Comparison of ENCODE assay signal across 21 mouse cellular contexts in genomic region chr2:85106068-85106790, GRCm38 (mm10). TPM values are rescaled to one million over a fixed set of nuclear protein-coding genes. Genes with fewer than 3 reads are reported as not detected.
DNase-seq lines count a peak whose midpoint lies in the region; ATAC-seq and TF ChIP-seq lines count a peak whose summit lies in the region.
"Had no signal": no experiment of that assay in that cellular context is flagged by ENCODE, and none has a peak within 500 bp of the region (broad histone marks: within the 10 kb centered on the region; RNA-seq: fewer than 3 reads in every experiment).

No protein-coding gene starts in this region.

- 45% methylated on average over 7 of the region's 7 CpGs for WGBS in lung, embryonic 14.5 days
- 41% methylated on average over 7 of the region's 7 CpGs for WGBS in small intestine, adult 2 months

- peak; percentile 81 for ATAC-seq in frontal cortex, adult (ENCODE audit: low TSS enrichment)
- peak; percentile 57; the same call in 1 of the 2 replicates for ATAC-seq in lung, embryonic 14.5 days (ENCODE audit: insufficient read depth)
- ATAC-seq: midbrain, embryonic 15.5 days had no signal

- H3K9me3 ChIP-seq in lung, embryonic 14.5 days (ENCODE audit: low read depth, low read length), result no peaks in the 10 kb centered on the region
- H3K9me3 ChIP-seq: embryonic facial prominence, embryonic 15.5 days; forebrain, embryonic 12.5 days; limb, embryonic 13.5 days; liver, embryonic 15.5 days; megakaryocyte, embryonic 14.5 days had no signal

- H3K4me2 ChIP-seq in lung, embryonic 14.5 days, result no peak overlapping the region
- H3K4me2 ChIP-seq: embryonic facial prominence, embryonic 15.5 days; forebrain, embryonic 12.5 days; heart, embryonic 12.5 days; limb, embryonic 13.5 days; liver, embryonic 15.5 days; midbrain, embryonic 15.5 days had no signal

- DNase-seq in frontal cortex, postnatal 14 days (ENCODE audit: low spot score in 2 of 2), result no peak
- no peak for DNase-seq in lung, embryonic 14.5 days
- no peak for DNase-seq in lung, postnatal 25 days (ENCODE audit: low spot score)
- no peak for DNase-seq in ovary, postnatal 36 days (ENCODE audit: low spot score)
- DNase-seq in gastrocnemius, adult 18-20 months (ENCODE audit: low spot score), result no peak
- DNase-seq in retina, embryonic 14.5 days (ENCODE audit: low spot score), result no peak
- DNase-seq: adrenal gland, postnatal 14 days; B cell, adult 2 months; cerebellum, adult 9-11 months; heart, postnatal 4 days; kidney, postnatal 25 days; layer of hippocampus, adult 9-11 months had no signal

- no peak overlapping the region for H3K4me3 ChIP-seq in lung, embryonic 14.5 days (ENCODE audit: low read depth, low read length)
- H3K4me3 ChIP-seq in small intestine, adult 2 months (ENCODE audit: low read depth, low read length), result no peak overlapping the region
- H3K4me3 ChIP-seq: embryonic facial prominence, embryonic 15.5 days; forebrain, embryonic 12.5 days; heart, embryonic 12.5 days; limb, embryonic 13.5 days; liver, embryonic 15.5 days; megakaryocyte, embryonic 14.5 days; midbrain, embryonic 15.5 days had no signal

- no peaks in the 10 kb centered on the region for H3K36me3 ChIP-seq in lung, embryonic 14.5 days (ENCODE audit: insufficient read depth)
- H3K36me3 ChIP-seq in small intestine, adult 2 months (ENCODE audit: control insufficient read depth, insufficient read depth, low read length), result no peaks in the 10 kb centered on the region
- H3K36me3 ChIP-seq: embryonic facial prominence, embryonic 15.5 days; forebrain, embryonic 12.5 days; limb, embryonic 13.5 days; liver, embryonic 15.5 days; midbrain, embryonic 15.5 days had no signal

- H3K4me1 ChIP-seq in lung, embryonic 14.5 days (ENCODE audit: insufficient read depth), result no peaks in the 10 kb centered on the region
- H3K4me1 ChIP-seq in small intestine, adult 2 months (ENCODE audit: control insufficient read depth, insufficient read depth, insufficient read length, low read length), result peaks cover 22% of the 10 kb centered on the region
- H3K4me1 ChIP-seq: embryonic facial prominence, embryonic 15.5 days; forebrain, embryonic 12.5 days; limb, embryonic 13.5 days; liver, embryonic 15.5 days; megakaryocyte, embryonic 14.5 days; midbrain, embryonic 15.5 days had no signal

- TF ChIP-seq POLR2A in small intestine, adult 2 months (IDR thresholded peaks at IDR 0.05; ENCODE audit: low read depth, low read length), result no peak

- H3K27ac ChIP-seq in lung, embryonic 14.5 days (ENCODE audit: low read depth), result peak overlapping the region; percentile 58; the same call in 1 of the 2 replicates
- H3K27ac ChIP-seq in small intestine, adult 2 months (ENCODE audit: insufficient read depth, low read depth, low read length), result peak overlapping the region; percentile 5; the same call in 1 of the 2 replicates
- H3K27ac ChIP-seq: embryonic facial prominence, embryonic 15.5 days; forebrain, embryonic 12.5 days; limb, embryonic 13.5 days; liver, embryonic 15.5 days; midbrain, embryonic 15.5 days had no signal

- no peak overlapping the region for H3K9ac ChIP-seq in lung, embryonic 14.5 days
- H3K9ac ChIP-seq: embryonic facial prominence, embryonic 15.5 days; forebrain, embryonic 12.5 days; heart, embryonic 12.5 days; limb, embryonic 13.5 days; liver, embryonic 15.5 days; midbrain, embryonic 15.5 days had no signal

- H3K27me3 ChIP-seq in lung, embryonic 14.5 days (ENCODE audit: insufficient read depth, low read length), result no peaks in the 10 kb centered on the region
- no peaks in the 10 kb centered on the region for H3K27me3 ChIP-seq in small intestine, adult 2 months (ENCODE audit: control insufficient read depth, insufficient read depth, low read length)
- H3K27me3 ChIP-seq: embryonic facial prominence, embryonic 15.5 days; forebrain, embryonic 12.5 days; heart, embryonic 12.5 days; limb, embryonic 13.5 days; liver, embryonic 15.5 days; midbrain, embryonic 15.5 days had no signal

- no peak for TF ChIP-seq CTCF in lung, embryonic 14.5 days (IDR thresholded peaks at IDR 0.05; ENCODE audit: low read depth)
- TF ChIP-seq CTCF in small intestine, adult 2 months (IDR thresholded peaks at IDR 0.05; ENCODE audit: extremely low read depth, insufficient read length, insufficient replicate concordance, low read depth, low read length), result no peak

RNA-seq across cellular contexts. Expression of gene Aplnr, which starts 29.8 kb away (rescaled TPM):
- polyA plus RNA-seq in lung, embryonic 14.5 days (2014; fragmentation: Nextera tagmentation; extraction: Ambion mirVana), result 143 and 148 TPM in 2 replicates
- 2.7 and 4.7 TPM in 2 replicates for polyA plus RNA-seq in small intestine, adult 2 months (2012; rRNA removed)
- total RNA-seq in gastrocnemius, adult 18-20 months (2021), result 1 to 10 TPM; 1.2 to 3.3 TPM

RNA-seq across cellular contexts. Expression of gene Tnks1bp1, which starts 58.4 kb away (rescaled TPM):
- polyA plus RNA-seq in lung, embryonic 14.5 days (2014; fragmentation: Nextera tagmentation; extraction: Ambion mirVana), result 10.6 and 13.7 TPM in 2 replicates
- polyA plus RNA-seq in small intestine, adult 2 months (2012; rRNA removed), result 29.6 and 36.9 TPM in 2 replicates
- total RNA-seq in gastrocnemius, adult 18-20 months (2021), result 10 to 100 TPM; 24.4 to 37.0 TPM

Comparison
In these comparisons a context has a peak if more than half of its experiments do, and no peak if none do; other contexts are left out.
1. RNA of gene Aplnr, which starts 29.8 kb away (polyA plus RNA-seq): 143 to 148 TPM in lung, embryonic 14.5 days; 2.7 to 4.7 TPM in small intestine, adult 2 months; every median in the first group is over 10 times any median in the second.